Mouse (Mus musculus) brain, embryonic 14.5 days (tissue): ENCODE data around the gene Olfr764-ps1. TPM values are rescaled to one million over a fixed set of nuclear protein-coding genes. Genes with fewer than 3 reads are reported as not detected.
"Not testable (repeated sequence)": the region's sequence is repeated elsewhere in the genome, so short reads cannot be mapped to it uniquely, and the experiment has no call there.

Experiments used
- DNase-seq: peaks from one replicate; pipeline ENCODE4 v3.0.0-alpha.2; 2011; ENCODE audit warnings: low read depth
- CTCF ChIP-seq: fragments of 200-500 bp; IDR thresholded peaks from 2 replicates; pipeline ENCODE4 v1.5.1; 2012; ENCODE audit warnings: inconsistent platforms, mild to moderate bottlenecking, moderate library complexity, borderline replicate concordance; ENCODE audit not compliant: insufficient read depth, insufficient read length; ENCODE audit errors: extremely low read depth
- POLR2A ChIP-seq: fragments of 200-500 bp; IDR thresholded peaks from 2 replicates; pipeline ENCODE4 v1.6.1; 2012; ENCODE audit warnings: mild to moderate bottlenecking, inconsistent platforms, borderline replicate concordance; ENCODE audit not compliant: poor library complexity, insufficient read depth, insufficient read length, severe bottlenecking; ENCODE audit errors: extremely low read depth
- polyA plus RNA-seq: library from polyadenylated mRNA; depleted of rRNA; stranded (reverse); fragments of >200 nt; gene quantifications from 2 replicates; pipeline ENCODE4 v1.2.3, GENCODE M21; 2012; rRNA removed

Gene Olfr764-ps1
- polyA plus RNA-seq, 1 experiment = not detected

- DNase-seq = no peak
- no peak for TF ChIP-seq POLR2A
- no peak for TF ChIP-seq CTCF
Measured at GRCm38 (mm10) chr10:128996523-128997040, 43.1 kb downstream of the Olfr764-ps1 start.

- DNase-seq = no peak
- TF ChIP-seq POLR2A (no peak), CTCF (no peak)
Measured at GRCm38 (mm10) chr10:128995796-128996195, 43.9 kb downstream of the Olfr764-ps1 start.

GRCm38 (mm10) chr10:128990994-128991393, 48.7 kb downstream of the Olfr764-ps1 start:
- DNase-seq = no peak
- no peak for TF ChIP-seq POLR2A
- TF ChIP-seq CTCF = no peak

GRCm38 (mm10) chr10:128990129-128990850, 49.4 kb downstream of the Olfr764-ps1 start:
- DNase-seq = not testable (repeated sequence)

GRCm38 (mm10) chr10:128989131-128989530, 50.6 kb downstream of the Olfr764-ps1 start, which contains the start of gene Olfr9:
Gene Olfr9 (plus strand): TSS chr10:128989431.
- DNase-seq = not testable (repeated sequence)

Other genes starting within 250 kb of the Olfr764-ps1 start
- 0.54 and 0.77 TPM in 2 replicates for gene Mmp19, start 249.0 kb downstream of the Olfr764-ps1 start, polyA plus RNA-seq
- gene Dnajc14, start 235.8 kb downstream of the Olfr764-ps1 start, polyA plus RNA-seq = 18.6 and 30.5 TPM in 2 replicates
- 24.2 and 29.0 TPM in 2 replicates for gene Tmem198b, start 235.5 kb downstream of the Olfr764-ps1 start, polyA plus RNA-seq
- gene Sarnp, start 222.6 kb downstream of the Olfr764-ps1 start, polyA plus RNA-seq = 79.6 and 82.0 TPM in 2 replicates
- gene Ormdl2, start 218.3 kb downstream of the Olfr764-ps1 start, polyA plus RNA-seq = 22.6 and 33.7 TPM in 2 replicates
- 10.1 and 17.4 TPM in 2 replicates for gene Gdf11, start 148.2 kb downstream of the Olfr764-ps1 start, polyA plus RNA-seq
- gene Cd63, start 138.9 kb downstream of the Olfr764-ps1 start, polyA plus RNA-seq = 59.6 and 74.0 TPM in 2 replicates
- 21.7 and 23.6 TPM in 2 replicates for gene Rdh5, start 117.0 kb downstream of the Olfr764-ps1 start, polyA plus RNA-seq
- 269 and 298 TPM in 2 replicates for gene Bloc1s1, start 115.9 kb downstream of the Olfr764-ps1 start, polyA plus RNA-seq
- gene Itga7, start 106.1 kb downstream of the Olfr764-ps1 start, polyA plus RNA-seq = 5.8 and 7.1 TPM in 2 replicates
- gene Mettl7b, start 78.9 kb downstream of the Olfr764-ps1 start, polyA plus RNA-seq = 0.08 TPM in 1 of 2 replicates, not detected in the other
- gene Olfr9, start 50.5 kb downstream of the Olfr764-ps1 start, polyA plus RNA-seq = not detected in 2 replicates
- gene Olfr763, start 29.1 kb downstream of the Olfr764-ps1 start, polyA plus RNA-seq = not detected in 2 replicates
- not detected in 2 replicates for gene Olfr765, start 10.1 kb upstream of the Olfr764-ps1 start, polyA plus RNA-seq
- not detected in 2 replicates for gene Olfr766-ps1, start 29.1 kb upstream of the Olfr764-ps1 start, polyA plus RNA-seq
- gene Olfr767, start 43.0 kb upstream of the Olfr764-ps1 start, polyA plus RNA-seq = not detected in 2 replicates
- gene Olfr768, start 59.5 kb upstream of the Olfr764-ps1 start, polyA plus RNA-seq = not detected in 2 replicates
- gene Olfr769, start 78.0 kb upstream of the Olfr764-ps1 start, polyA plus RNA-seq = not detected in 2 replicates
- not detected in 2 replicates for gene Olfr770, start 99.1 kb upstream of the Olfr764-ps1 start, polyA plus RNA-seq
- gene Olfr771, start 124.9 kb upstream of the Olfr764-ps1 start, polyA plus RNA-seq = not detected in 2 replicates
- not detected in 2 replicates for gene Olfr772, start 138.0 kb upstream of the Olfr764-ps1 start, polyA plus RNA-seq
- not detected in 2 replicates for gene Olfr773, start 147.5 kb upstream of the Olfr764-ps1 start, polyA plus RNA-seq
- not detected in 2 replicates for gene Olfr774, start 196.3 kb upstream of the Olfr764-ps1 start, polyA plus RNA-seq
- not detected in 2 replicates for gene Olfr775, start 208.5 kb upstream of the Olfr764-ps1 start, polyA plus RNA-seq
- not detected in 2 replicates for gene Olfr776, start 219.2 kb upstream of the Olfr764-ps1 start, polyA plus RNA-seq
- gene Olfr777, start 231.6 kb upstream of the Olfr764-ps1 start, polyA plus RNA-seq = not detected in 2 replicates